Comparison of ENCODE assay signal across 8 mouse cellular contexts in the genomic region with DNA sequence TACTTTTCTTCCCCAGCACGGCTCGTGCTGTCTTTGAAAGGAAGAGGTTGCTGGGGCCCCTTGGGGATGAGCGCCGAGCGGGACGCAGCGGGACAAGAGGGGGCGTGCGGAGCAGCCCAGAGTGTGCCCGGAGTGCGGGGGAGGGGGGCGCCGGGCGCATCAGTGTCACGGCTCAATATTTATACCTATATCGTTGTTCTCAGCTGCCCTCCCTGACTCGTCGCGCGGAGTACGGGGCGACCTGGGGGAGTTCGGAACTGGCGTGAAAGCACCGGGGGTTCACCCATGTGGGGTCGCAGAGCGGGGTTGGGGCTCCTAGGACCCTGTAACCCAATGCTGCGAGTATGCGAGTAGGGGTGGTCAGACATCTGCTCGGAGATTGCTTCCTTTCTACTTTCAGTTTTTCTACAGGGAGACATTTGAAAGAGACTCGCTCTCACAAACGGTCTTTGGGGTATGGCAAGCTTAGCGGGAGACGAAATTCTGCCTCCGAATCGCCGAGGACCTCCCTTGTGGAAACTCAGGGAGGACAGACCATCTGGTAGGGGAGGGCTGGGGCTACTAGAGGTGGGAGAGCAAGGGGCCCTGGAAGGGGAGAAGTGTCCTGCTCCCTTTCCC. TPM values are rescaled to one million over a fixed set of nuclear protein-coding genes. Genes with fewer than 3 reads are reported as not detected.
DNase-seq lines count a peak whose midpoint lies in the region; ATAC-seq and TF ChIP-seq lines count a peak whose summit lies in the region.

TSS of gene E030030I06Rik (minus strand) at position 198 of the 618 bp plus-strand sequence.

- ATAC-seq in heart, embryonic 15.5 days (replicated peaks; ENCODE audit: insufficient number of reproducible peaks, insufficient read depth, low FRiP score, low read depth): peak; percentile 24; the same call in 1 of the 2 replicates
- peak; percentile 37; the same call in 1 of the 2 replicates for ATAC-seq in limb, embryonic 13.5 days (ENCODE audit: low FRiP score, low read depth)
- ATAC-seq in neural tube, embryonic 14.5 days (ENCODE audit: low read depth): peak; percentile 55

- under 1% methylated on average over 37 of the region's 37 CpGs for WGBS in heart, embryonic 15.5 days
- under 1% methylated on average over 37 of the region's 37 CpGs for WGBS in limb, embryonic 13.5 days
- 2% methylated on average over 36 of the region's 37 CpGs for WGBS in neural tube, embryonic 14.5 days

- TF ChIP-seq POLR2A in bone marrow macrophage, adult 2 months (IDR thresholded peaks at IDR 0.05; ENCODE audit: borderline replicate concordance, low read depth, low read length): no peak

- H3K9me3 ChIP-seq in heart, embryonic 15.5 days (replicated peaks): no peaks in the 10 kb centered on the region
- H3K9me3 ChIP-seq in limb, embryonic 13.5 days: no peaks in the 10 kb centered on the region
- no peaks in the 10 kb centered on the region for H3K9me3 ChIP-seq in neural tube, embryonic 14.5 days (ENCODE audit: control insufficient read depth, low read length)

- H3K36me3 ChIP-seq in heart, embryonic 15.5 days: no peaks in the 10 kb centered on the region
- H3K36me3 ChIP-seq in limb, embryonic 13.5 days: 0 out of 2 replicates have a peak, but pooled peaks cover 3% of the 10 kb centered on the region
- H3K36me3 ChIP-seq in neural tube, embryonic 14.5 days (ENCODE audit: control insufficient read depth, insufficient read depth, low read length): no peaks in the 10 kb centered on the region

- no peak for TF ChIP-seq CTCF in bone marrow macrophage, adult 2 months (IDR thresholded peaks at IDR 0.05; ENCODE audit: low read depth, low read length)

- peaks cover 34% of the 10 kb centered on the region for H3K27me3 ChIP-seq in heart, embryonic 15.5 days
- H3K27me3 ChIP-seq in limb, embryonic 13.5 days: peaks cover 33% of the 10 kb centered on the region
- peaks cover 2% of the 10 kb centered on the region; the same call in 1 of the 2 replicates for H3K27me3 ChIP-seq in neural tube, embryonic 14.5 days (ENCODE audit: control insufficient read depth, insufficient read depth, low read length)

- DNase-seq in heart, adult 11 months: peak; percentile 86
- DNase-seq in heart, adult 8-10 months (ENCODE audit: low spot score): no peak
- peak; percentile 48 for DNase-seq in CD4-positive helper T cell, adult 2 months (ENCODE audit: low read depth, low spot score)
- DNase-seq in right cerebral cortex, adult 18-20 months: no peak

- H3K4me2 ChIP-seq in heart, embryonic 15.5 days: peak within 1 kb of the TSS; percentile 99
- H3K4me2 ChIP-seq in limb, embryonic 13.5 days (replicated peaks): peak within 1 kb of the TSS; percentile 96
- H3K4me2 ChIP-seq in neural tube, embryonic 14.5 days (ENCODE audit: low read depth, low read length): peak within 1 kb of the TSS; percentile 63

- H3K9ac ChIP-seq in heart, embryonic 15.5 days: peak within 1 kb of the TSS; percentile 72
- peak within 1 kb of the TSS; percentile 81 for H3K9ac ChIP-seq in limb, embryonic 13.5 days
- H3K9ac ChIP-seq in neural tube, embryonic 14.5 days (replicated peaks; ENCODE audit: low read depth, low read length): peak within 1 kb of the TSS; percentile 39; the same call in 1 of the 2 replicates

- H3K4me3 ChIP-seq in bone marrow macrophage, adult 2 months (ENCODE audit: insufficient read depth, low read length): peak within 1 kb of the TSS; percentile 99
- H3K4me3 ChIP-seq in heart, embryonic 15.5 days: peak within 1 kb of the TSS; percentile 76
- H3K4me3 ChIP-seq in limb, embryonic 13.5 days: peak within 1 kb of the TSS; percentile 66
- peak within 1 kb of the TSS; percentile 39 for H3K4me3 ChIP-seq in neural tube, embryonic 14.5 days (ENCODE audit: low read depth, low read length)

- H3K4me1 ChIP-seq in bone marrow macrophage, adult 2 months (ENCODE audit: control insufficient read depth, insufficient read depth, low read length): no peaks in the 10 kb centered on the region
- H3K4me1 ChIP-seq in heart, embryonic 15.5 days (replicated peaks): peaks cover 27% of the 10 kb centered on the region
- H3K4me1 ChIP-seq in limb, embryonic 13.5 days: peaks cover 22% of the 10 kb centered on the region
- H3K4me1 ChIP-seq in neural tube, embryonic 14.5 days (ENCODE audit: control insufficient read depth, insufficient read depth, low read length): no peaks in the 10 kb centered on the region

- peak within 1 kb of the TSS; percentile 77 for H3K27ac ChIP-seq in bone marrow macrophage, adult 2 months (ENCODE audit: insufficient read depth, low read depth, low read length)
- H3K27ac ChIP-seq in heart, embryonic 15.5 days: peak within 1 kb of the TSS; percentile 45; the same call in 1 of the 2 replicates
- 0 out of 2 replicates have a peak within 1 kb of the TSS, but pooled peaks have one; percentile 55 for H3K27ac ChIP-seq in limb, embryonic 13.5 days
- no peak within 1 kb of the TSS for H3K27ac ChIP-seq in neural tube, embryonic 14.5 days (ENCODE audit: low read depth, low read length)

RNA-seq across cellular contexts. Expression of gene E030030I06Rik, which starts in this region (rescaled TPM):
- 1 to 10 TPM in 2 of 4 experiments, under 1 TPM in 2; 0.22 to 1.7 (median 1.1) TPM for total RNA-seq in heart, adult 8-10 months (2022)
- 4.0 and 7.5 TPM in 2 replicates for polyA plus RNA-seq in bone marrow macrophage, adult 2 months (2012; ENCODE audit: insufficient read depth, insufficient read length, missing spikeins)
- polyA plus RNA-seq in heart, embryonic 15.5 days (2015; fragmentation: Nextera tagmentation; extraction: Ambion mirVana): 10.1 and 11.0 TPM in 2 replicates
- polyA plus RNA-seq in limb, embryonic 13.5 days (2015; fragmentation: Nextera tagmentation; extraction: Ambion mirVana): 18.1 and 18.9 TPM in 2 replicates
- polyA plus RNA-seq in neural tube, embryonic 14.5 days (2014; fragmentation: Nextera tagmentation; extraction: Ambion mirVana): 1.7 TPM in 2 replicates

Comparison
In these comparisons a context has a peak if more than half of its experiments do, and no peak if none do; other contexts are left out.
1. DNase-seq: peak in heart, adult 11 months (single experiment) and CD4-positive helper T cell, adult 2 months (single experiment); none in heart, adult 8-10 months (single experiment) and right cerebral cortex, adult 18-20 months (single experiment).
2. H3K4me3 ChIP-seq: peak in every context shown above with its lines; median percentile 99 in bone marrow macrophage, adult 2 months; 76 in heart, embryonic 15.5 days; 66 in limb, embryonic 13.5 days; 39 in neural tube, embryonic 14.5 days.
3. Peak in every context shown above with its lines, with median percentiles within 50 percentile points of each other: ATAC-seq, H3K4me2 ChIP-seq and H3K9ac ChIP-seq.